Mouse (Mus musculus) cerebellum, postnatal 10 days (tissue): ENCODE measurements at regions not wholly inside any gene's neighbourhood (a gene's known extent, or its start where the extent isn't known, plus 50 kb on each side); places are given as distances from the start of the nearest gene placed in this dataset.

Source experiments
- DNase-seq, 2 experiments: peaks; one replicate each; pipeline ENCODE4 v3.0.0; 2021; ENCODE audit warnings: mixed read lengths in 2 of 2

DNA sequence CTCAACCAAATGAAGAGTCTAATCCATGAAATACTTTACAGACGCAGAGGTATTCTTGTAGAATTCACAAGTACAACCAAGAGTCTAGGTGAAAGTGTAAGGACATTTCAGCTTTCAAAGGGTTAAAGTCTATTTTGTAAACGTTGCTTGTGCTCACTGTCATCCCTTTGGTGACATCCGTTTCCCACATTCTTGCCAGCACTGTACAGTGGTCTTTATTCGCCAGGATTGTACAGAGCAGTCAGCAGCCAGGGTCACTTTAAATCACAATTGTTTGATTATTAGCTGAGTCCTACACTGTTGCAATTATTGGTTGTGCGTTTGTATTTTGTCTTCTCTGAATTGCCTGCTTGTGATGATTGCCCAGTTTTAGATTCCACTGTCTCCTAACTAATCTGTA, 427.3 kb upstream of the Rgma start:
- no peak for DNase-seq

DNA sequence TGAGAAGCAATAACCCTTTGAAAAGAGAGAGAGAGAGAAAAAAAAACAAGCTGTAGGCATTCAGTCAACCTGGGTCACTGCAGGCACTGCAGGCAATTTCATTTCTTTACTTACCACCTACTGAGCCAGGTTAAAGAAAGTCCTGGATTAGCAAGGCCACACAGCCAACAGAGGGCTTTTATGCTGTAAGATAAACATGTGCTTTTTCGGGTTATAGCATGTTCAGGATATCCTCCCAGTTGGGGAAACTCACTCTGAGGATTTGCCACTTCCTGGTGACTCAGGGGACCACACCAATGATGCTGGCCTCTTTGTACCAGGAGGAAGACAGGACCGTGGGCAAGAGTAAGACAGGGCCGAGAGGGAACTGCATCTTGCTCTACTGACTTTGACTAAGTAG, 426.6 kb upstream of the Rgma start:
- no peak for DNase-seq

DNA sequence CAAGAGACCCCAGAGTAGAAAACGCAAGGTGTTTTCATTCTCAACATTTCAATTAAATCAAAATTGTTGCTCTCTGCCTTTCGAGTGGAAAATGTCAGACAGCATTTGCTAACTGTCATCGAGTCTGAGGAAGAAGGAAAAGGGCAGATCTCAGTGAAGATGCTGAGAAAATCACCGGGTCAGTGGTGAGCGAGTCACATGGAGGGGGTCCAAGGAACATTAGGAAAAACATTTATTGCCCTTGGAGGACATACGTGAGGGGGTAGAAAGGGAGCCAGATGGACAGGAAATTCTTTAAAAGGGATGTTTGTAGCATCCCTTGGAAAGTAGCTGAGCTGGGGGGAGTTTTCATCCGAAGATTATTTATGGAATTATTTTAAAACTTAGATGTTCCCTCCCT, 425.4 kb upstream of the Rgma start:
- DNase-seq, result no peak

DNA sequence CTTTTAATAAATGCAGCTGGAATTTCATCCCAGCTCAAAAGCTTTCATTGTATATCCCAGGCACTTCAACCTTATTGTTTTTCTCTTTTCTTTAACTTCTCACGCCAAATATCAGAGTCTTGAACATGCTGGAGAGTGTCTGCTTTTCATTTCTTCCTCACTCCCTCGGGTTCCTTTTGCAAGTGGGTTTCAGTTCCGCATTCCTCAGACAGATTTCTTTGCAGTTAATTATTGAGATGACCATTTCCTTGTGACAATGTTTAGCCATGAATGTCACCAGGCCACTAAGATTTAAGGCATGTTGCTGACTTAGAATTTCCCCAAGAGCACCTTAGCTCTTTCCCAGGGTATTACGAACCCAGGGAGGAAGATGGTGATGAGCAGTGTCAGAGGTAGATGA, 417.6 kb upstream of the Rgma start:
- no peak for DNase-seq

DNA sequence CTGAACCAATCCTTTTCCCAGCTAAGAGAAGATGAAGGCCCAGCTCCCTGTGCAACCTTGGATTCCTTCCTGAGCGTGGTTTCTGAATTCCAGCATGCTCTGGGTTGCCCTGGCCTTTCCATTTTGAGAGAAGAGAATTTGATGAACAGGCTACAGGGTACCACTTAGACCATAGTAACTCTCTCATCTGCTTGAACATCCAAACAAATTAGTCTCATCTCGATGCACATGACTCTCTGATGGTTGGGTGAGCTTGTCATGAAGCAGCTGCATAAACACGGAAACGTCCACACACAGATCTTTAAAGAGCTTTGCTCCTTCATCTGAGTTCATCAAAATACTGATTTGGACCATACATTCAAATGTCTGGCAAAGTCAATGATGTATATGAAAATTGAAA, 414.0 kb upstream of the Rgma start:
- no peak for DNase-seq

DNA sequence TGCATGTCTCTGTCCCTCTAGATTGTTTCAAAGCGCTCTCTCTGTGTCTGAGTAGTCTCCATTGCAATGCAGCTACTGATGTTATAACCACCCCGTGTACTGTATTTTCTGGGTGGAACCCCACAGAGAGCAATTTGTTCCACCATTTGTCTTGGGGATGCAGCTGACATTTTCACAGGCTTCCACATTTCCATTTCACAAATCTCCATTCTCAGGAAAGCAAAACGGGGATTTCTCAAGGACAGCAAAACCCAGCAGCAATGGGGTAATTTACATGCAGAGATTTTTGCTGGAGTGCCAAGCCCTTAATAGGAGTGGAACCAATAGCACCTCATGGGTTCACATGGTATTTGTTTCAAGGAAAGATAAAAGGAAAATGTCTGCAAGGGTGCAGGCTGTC, 412.5 kb upstream of the Rgma start:
- DNase-seq, result peak; percentile 21 to 38

DNA sequence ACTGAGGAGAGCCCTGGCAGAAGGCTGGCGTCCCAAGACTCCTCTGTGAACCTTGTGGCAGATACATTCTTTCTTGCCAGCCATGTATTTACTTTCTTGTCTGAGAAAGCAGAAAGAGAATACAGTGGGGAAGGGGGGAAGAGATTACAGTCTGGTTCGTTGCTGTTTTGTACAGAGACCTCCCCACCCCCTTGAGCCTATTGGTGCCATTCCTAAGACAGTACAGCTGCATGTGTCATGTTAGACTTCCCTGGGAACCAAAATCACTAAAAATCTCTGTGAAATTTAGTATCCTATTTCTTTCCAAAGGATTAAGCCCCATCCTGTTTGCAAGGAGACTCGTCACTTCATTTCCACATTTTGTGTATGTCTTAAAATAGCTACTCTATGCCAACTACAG, 411.4 kb upstream of the Rgma start:
- DNase-seq, result no peak

DNA sequence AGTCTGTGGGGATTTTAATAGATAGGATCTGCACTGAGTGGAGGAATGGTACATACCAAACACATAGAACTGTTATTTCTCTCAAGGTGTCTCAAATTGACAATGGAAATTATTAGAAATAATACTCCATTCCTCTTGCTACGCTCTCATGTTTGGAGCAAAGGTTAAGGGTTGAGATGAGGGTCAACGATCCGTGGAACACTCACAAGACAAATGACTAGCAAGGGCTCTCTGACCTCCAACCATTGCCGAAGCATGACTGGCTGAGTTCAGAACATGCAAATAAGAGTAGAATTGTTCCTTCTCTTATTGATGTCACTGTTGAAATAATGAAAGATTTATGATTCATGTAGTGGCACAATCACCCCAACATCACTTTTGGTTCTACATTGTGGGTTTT, 407.1 kb upstream of the Rgma start:
- no peak for DNase-seq

DNA sequence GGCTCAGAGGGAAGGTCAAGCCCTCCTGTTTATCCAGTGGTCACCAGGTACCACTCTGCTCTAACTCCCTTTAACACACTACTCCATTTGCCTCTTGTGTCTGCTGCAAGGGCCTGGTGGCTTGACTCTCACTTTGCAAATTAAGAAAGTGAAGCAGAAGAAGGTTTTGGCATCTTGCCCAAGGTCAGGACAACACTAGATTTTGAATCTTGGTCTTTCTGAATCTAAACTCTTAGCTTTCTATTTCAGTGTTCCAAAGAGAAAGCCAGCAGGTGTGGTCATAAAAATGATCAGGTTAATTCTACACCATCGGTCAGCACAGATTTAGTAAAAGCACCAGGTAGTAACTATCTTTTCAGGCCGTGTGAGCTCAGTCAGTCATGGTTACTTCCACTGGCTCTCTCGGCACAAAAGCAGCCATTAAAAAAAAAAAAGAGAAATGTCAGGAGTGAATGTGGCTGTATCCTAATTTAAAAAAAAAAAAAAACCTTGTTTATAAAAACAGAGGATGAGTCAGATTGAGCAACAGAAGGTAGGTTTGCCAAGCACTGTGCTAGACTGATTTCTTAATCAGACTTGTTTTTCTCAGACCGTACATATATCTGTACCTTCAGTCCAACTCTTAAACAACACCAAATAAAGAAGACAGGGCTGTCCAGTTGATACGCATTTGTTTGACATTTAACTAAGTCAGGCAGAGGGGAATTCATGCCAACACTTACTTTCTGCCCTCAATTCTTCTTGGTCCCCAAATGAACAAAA, 403.6 kb upstream of the Rgma start:
- peak; percentile 29 to 55 for DNase-seq

DNA sequence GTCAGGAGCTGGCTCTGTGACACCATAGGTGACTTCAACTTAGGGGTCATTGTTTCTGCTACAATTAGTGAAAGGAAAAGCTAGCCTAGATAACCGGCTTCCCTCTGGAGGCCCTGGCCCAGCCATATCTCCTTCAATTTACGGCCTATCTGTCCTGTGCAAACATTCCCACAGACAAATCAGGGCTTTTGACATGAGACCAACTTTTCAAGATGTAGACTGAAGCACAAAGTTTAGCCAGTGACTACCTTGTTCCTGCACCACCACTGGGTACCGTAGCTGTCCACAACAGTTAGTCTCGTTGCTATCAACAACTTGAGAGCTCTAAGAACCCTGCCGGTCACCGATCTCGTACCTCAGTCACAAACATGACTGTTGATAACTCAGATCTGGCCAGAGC, 402.9 kb upstream of the Rgma start:
- DNase-seq, result no peak

DNA sequence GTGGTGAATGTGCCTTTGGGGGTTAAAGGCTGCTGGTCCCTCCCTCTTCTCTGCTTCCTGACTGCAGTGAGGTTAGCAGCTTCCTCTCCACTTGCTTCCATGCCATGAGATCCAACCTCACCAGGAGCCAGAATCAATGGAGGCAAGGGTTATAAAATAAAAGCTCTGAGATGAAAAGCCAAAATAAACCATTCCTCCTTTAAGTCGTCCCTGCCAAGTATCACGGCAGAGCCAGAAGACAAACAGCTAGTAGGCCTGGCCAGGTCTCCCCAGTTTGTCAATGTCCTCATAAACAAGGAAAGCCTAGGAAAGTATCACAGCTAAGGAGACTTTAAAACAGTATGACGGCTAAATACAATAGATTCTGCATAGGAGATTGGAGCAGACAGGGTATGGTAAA, 401.5 kb upstream of the Rgma start:
- DNase-seq, result no peak

DNA sequence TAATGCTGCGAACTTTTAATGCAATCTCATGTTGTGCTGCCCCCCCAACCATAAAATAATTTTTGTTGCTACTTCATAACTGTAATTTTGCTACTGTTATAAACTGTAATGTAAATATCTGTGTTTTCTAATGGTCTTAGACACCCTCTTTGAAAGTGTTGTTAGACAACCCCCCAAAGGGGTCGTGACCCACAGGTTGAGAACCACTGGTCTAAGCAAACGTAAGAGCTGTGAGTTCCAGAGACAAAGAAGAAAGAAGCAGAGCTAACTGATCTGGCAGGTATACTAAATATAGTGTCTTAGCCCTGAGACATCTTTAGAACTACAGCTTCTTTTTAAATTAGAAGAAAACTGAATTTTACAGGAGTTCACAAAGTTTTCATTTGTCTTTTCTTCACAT, 400.9 kb upstream of the Rgma start:
- DNase-seq, result no peak

DNA sequence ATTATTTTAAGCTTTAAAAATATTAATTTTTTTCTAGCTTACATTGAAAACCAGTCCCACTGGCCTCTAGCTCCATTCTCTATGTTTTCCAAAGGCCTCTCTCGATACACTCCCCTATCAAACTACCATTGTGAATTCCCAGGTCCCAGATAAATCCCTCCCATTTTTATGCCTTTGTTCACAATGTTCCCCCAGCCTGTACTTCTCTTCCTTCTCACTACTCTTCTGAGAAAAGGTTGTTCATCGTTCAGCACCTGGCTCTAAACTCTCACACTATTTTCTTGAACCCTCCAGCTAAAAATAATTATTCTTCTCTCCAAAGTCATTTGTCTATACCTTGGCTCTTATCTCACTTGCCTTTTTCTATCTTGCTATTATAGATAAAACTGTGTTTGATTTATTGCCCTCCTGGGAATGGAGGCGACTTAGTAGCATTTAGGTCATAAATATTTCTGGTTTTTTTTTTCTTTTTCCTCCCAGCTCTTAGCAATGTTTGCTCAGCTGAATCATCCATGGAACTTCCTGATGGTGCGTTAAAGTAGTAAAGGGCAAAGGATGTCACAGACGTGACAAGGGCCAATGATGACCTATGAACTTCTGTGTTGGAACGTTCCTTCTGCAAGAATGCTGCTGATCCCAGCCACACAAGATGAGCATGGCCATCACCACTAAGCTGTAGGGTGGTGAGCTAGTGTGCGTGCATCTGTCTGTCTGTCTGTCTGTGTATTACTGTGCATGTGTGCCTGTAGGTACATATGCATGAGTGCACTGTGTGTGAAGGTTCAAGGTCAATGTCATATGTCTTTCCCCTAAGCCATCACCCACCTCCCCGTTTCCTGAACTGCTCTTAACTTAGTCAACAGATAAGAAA, 384.5 kb upstream of the Rgma start:
- no peak for DNase-seq

DNA sequence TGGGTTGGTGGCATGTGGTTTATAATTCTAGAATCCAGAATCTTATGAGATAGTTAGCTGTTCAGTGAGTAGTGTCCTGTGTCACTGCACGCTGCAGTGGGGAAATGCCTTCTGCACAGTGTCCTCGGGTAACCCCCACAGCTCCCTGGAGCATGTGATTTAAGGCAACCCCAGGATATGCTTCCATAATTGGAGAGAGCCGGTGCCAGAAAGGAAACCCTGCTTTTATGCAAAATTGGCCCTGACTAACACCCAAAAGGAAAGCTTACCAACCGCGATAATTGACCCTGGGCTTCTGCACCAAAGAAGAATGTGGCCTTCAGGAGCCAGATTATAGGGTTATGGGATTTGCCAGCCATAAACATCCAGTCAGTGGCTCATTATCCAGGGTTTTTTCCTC, 376.9 kb upstream of the Rgma start:
- peak; percentile 38 to 39 for DNase-seq

DNA sequence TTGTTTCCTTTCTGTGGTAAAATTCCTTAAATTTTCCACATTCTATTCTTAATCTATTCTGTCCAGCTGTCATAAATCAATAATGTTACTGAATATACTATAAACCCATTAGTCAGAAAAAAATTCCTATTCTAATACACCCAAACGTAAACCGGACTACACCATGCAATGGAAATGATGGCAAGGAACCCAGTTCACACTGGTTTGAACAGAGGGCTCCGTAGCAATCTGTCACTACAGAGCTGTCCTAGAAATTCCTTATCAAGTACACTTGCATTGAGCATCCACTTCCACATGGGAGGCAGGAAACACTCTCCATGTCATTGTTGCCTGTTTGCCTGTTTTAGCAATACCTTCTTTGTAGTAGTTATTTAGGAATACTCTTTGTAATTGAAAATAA, 356.2 kb upstream of the Rgma start:
- DNase-seq, result peak; percentile 63 to 65

DNA sequence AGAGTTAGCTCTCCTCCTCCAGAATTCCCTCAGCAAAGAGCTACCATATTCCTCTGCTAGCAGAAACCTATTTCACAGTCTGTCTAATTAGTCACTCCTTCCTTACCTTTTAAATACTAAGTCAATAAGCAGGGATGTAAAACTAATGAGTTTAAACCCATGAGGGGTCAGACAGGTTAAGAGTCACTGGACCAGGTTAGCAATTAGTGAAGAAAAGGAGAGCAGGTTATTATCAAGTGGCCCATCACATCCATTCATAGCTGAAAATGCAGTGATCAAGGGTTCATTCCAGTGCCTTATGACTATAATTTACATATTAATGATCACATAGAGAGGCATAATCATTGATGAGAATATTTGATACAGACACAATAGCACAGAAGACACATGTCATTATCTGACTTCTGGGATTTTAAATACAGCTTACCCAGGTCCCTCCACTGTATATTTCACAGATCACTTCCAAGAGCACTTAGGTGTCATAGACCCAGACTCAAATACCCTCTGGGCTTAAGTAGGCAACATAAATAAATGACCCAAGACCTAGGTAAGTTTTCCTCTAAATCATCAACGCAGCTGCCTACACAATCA, 355.4 kb upstream of the Rgma start:
- no peak for DNase-seq

DNA sequence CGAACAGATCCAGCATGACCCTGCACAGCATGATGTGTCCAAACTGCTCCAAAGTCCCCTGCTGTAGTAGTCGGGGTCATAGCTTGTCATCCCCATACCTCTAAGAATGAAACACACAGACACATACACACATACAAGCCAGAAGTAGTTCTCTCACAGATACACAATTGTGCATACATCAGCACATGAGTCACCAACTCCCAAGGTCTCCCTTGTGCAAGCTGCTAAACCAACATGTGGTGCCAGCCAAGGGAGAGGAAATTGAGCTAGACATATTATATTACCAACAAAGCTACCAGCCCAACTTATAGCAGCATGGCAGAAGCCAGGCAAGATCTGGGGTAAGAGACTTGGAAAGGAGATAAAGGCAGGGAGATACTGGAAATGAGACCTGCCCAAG, 353.5 kb upstream of the Rgma start:
- DNase-seq, result no peak

DNA sequence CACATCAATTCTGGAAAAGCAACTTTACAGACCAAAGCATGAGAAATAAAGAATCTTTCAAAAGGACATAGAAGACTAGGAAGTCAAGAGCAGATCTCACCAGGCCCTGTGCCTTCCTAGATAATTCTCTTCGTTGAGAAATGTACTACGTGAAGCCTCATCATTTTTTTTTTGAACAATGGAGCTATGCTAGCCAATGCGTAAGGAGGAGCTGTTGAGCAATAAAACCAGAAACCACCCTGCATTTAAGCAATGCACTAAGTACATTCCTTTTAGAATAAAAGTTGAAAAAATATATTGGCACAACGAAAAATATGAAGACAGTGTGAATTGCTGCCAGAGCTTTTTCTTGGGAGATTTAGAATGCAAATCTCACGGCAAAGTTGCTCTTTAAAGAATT, 349.7 kb upstream of the Rgma start:
- no peak for DNase-seq

DNA sequence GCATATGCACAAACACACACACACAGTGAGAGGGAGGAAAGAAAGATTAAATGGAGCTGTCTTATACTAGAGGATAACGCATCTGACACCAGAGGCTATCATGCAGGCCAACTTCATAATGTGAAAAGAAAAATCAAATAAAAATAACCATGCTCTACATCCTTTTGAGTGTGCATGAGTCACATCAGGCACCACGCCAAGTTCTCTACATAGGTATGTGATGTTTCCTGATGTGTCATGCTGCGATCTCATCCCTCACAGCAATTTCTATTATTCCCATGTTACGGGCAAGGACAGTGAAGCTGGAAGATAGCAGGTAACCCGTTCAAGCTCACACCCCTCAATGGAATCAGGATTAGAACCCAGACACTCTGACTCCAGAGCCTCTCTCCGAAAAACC, 346.4 kb upstream of the Rgma start:
- DNase-seq, result no peak

DNA sequence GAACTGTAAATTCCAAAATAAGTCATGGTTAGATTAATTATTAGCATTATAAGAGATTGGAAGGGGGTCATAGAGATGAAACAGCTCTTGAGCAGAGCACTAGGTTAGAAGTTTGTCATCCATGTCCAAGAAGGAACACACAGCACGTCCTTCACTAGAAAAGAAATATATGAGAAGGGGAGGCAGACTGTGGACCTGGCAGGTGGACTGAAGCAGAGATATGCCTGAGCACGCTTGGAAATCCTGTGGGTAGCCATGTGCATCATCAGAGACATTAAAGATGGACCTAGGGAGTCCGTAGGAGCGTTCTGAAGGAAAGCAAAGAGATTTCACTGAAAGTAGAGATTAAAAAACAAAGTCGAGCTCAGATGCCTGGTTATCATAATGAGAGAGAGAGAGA, 343.9 kb upstream of the Rgma start:
- DNase-seq, result no peak

DNA sequence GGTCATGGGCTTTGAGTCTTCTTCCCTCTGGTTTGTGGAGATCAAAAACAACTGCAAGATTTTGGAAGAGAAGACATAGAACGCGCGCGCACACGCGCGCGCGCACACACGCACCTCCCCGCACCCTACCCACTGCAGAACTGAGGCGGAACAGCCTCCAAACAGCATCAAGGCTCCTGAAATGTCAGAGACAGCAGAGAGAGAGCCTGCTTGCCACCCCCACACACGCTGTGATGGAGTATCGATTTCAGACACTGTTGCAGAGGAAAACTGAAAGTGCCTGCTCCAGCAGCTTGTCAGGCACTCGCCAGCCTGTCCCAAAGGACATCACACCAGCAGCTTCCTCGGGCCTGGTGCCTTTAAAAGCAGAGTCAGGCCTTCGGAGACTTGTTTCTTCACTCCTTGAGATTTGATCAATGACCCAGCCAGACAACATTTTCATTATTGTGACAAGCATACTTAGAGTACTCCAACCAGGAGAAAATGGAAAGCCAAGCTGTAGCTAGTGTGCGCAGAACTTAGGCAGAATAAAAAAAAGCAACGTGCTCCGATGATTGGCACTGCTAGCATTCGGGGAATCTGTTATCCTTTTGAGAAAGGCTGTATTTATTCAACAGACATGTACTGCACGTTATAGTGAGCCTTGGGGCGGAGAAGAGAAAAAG, 342.9 kb upstream of the Rgma start:
- no peak for DNase-seq

DNA sequence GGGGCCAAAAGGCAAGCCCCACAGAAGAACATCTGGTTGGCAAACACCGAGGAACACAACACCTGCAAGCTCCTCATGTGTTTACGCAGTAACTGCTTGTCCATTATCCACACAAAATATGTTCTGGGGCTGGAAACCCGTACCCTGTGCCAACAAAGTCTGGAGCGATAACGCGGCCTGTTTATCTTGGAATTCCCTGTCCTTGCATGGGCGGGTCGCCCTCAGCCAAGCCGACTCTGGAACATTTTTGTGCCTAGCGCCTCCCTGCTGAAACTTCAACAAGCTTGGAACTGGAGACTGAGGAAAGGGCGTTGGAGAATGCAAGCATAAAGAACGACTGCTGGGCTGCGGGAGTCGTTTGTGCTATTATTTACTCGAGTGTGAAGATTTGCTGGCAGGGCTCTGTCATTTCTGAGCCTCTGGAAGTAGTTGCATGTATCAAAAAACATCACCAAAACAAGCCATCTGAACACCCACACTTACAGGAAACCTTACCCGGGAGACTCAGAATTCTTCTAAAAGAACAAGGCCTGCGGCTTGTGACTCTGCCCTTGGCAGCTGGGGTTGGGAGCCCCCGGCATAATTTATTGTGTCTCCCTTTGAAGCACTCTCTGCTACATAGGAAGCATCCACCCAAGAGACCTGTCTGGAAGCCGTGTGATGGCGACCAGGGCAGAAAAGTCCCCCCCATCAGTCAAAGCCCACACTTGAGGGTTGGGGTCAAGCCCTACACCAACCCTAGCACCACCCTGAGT, 338.3 kb upstream of the Rgma start:
- DNase-seq, result peak; percentile 35 to 49

DNA sequence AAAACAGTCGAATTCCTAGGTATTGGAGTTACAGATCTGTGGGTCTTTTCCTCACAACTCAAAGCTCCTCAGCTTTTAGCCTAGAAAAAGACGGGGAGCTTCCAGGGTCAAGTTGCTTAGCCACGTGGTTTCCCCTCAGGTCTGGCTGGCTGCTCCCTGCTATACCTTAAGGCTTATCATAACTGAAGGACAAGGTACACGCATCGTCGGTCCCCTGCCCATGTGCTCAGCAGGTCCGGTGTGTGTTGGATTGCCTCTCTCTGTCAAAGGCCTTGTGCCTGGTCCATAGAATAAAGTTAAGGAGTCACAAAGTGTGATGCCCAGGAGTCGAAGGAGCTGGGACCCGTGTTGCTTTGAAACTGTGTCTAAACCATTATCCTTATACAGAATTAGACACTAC, 337.7 kb upstream of the Rgma start:
- no peak for DNase-seq
